Mouse (Mus musculus) heart, adult 2 months (tissue): ENCODE results near the gene Kctd10. TPM values are rescaled to one million over a fixed set of nuclear protein-coding genes. Genes with fewer than 3 reads are reported as not detected.

ENCODE experiments used
- DNase-seq, 2 experiments: peaks; one replicate each; pipeline ENCODE4 v3.0.0; 2021
- H3K27ac ChIP-seq: fragments of 200-600 bp; 2 replicates; pipeline ENCODE4 v1.8.1; 2022
- H3K27me3 ChIP-seq: fragments of 200-500 bp; 2 replicates; pipeline ENCODE4 v1.6.1; 2012; ENCODE audit warnings: mild to moderate bottlenecking, low read length, inconsistent platforms, mixed read lengths; ENCODE audit not compliant: control insufficient read depth, insufficient read depth
- H3K36me3 ChIP-seq: fragments of 200-500 bp; 2 replicates; pipeline ENCODE4 v1.6.1; 2012; ENCODE audit warnings: low read length, inconsistent platforms; ENCODE audit not compliant: control insufficient read depth, insufficient read depth
- H3K4me1 ChIP-seq: fragments of 200-500 bp; 2 replicates; pipeline ENCODE4 v1.6.1; 2011; ENCODE audit warnings: low read length; ENCODE audit not compliant: control insufficient read depth, insufficient read depth
- H3K4me3 ChIP-seq: fragments of 200-600 bp; 2 replicates; pipeline ENCODE4 v1.8.1; 2022
- H3K79me2 ChIP-seq: fragments of 200-500 bp; replicated peaks from 2 replicates; pipeline ENCODE4 v1.6.1; 2012; ENCODE audit warnings: mild to moderate bottlenecking, inconsistent platforms, low read length, moderate library complexity, mixed read lengths; ENCODE audit not compliant: control insufficient read depth, insufficient read depth
- H3K9ac ChIP-seq: fragments of 200-500 bp; 2 replicates; pipeline ENCODE4 v1.6.1; 2012; ENCODE audit warnings: low read depth, mild to moderate bottlenecking, control low read depth, inconsistent platforms, low read length, mixed read lengths
- CTCF ChIP-seq: fragments of 200-600 bp; IDR thresholded peaks from 2 replicates; pipeline ENCODE4 v1.8.1; 2022; ENCODE audit warnings: antibody characterized with exemption, mild to moderate bottlenecking, moderate library complexity
- EP300 ChIP-seq: fragments of 200-500 bp; IDR thresholded peaks from 2 replicates; pipeline ENCODE4 v1.6.1; 2011; ENCODE audit warnings: low read depth, low read length, control low read depth; ENCODE audit not compliant: insufficient read depth
- POLR2A ChIP-seq: fragments of 200-500 bp; IDR thresholded peaks from 2 replicates; pipeline ENCODE4 v1.6.1; 2011; ENCODE audit warnings: mild to moderate bottlenecking, low read depth, low read length, control low read depth; ENCODE audit not compliant: insufficient read depth
- WGBS: fragments of 180-500 bp; shearing (Covaris S2); methylation state at CpG from one replicate; pipeline ENCODE4 v1.1.7; 2018; 5-methylcytosine and 5-hydroxymethylcytosine counted together
- intact Hi-C: fragments of 180-260 bp; cut with DNase I; formaldehyde crosslinking; loops from one replicate; pipeline ENCODE4 v1.15.1; 2025
- polyA plus RNA-seq: library from polyadenylated mRNA; depleted of rRNA; stranded (reverse); fragments of >200 nt; gene quantifications from 2 replicates; pipeline ENCODE4 v1.2.3, GENCODE M21; 2012
- total RNA-seq, 2 experiments: library from RNA; stranded (reverse); gene quantifications; 2 replicates each; pipeline ENCODE4 v1.2.3; 2021

Kctd10 gene
- total and polyA plus RNA-seq, 3 experiments = 48.0 to 51.8 (median 48.9) TPM

DNA sequence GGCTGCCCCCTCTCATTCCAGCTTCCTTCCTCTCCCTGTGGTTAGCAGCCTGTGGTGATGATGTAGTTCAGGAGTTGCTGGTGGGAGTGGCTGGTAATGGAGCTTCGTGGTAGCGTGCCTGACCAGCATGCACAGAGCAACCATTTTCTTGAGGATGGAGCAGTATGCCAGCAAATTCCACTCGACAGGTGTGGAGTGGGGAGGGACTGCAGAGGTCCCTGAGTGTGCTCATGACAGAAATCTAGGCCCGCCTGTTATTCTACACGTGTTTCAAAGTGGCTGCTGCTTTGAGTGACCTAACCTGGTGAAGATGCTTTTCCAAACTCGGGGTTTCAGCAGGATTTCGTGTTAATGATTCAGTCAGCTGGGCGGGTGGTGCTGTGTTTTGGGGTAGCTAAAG is 4.1 kb upstream of the Kctd10 start:
- intact Hi-C loops = no loop called here
- DNase-seq = no peak
- Histone ChIP-seq H3K27ac (no peak overlapping the region), H3K27me3 (no peaks in the 10 kb centered on the region), H3K4me1 (no peaks in the 10 kb centered on the region; the same call in 1 of the 2 replicates), H3K9ac (no peak overlapping the region), H3K4me3 (no peak overlapping the region), H3K36me3 (no peaks in the 10 kb centered on the region), H3K79me2 (peaks cover 6% of the 10 kb centered on the region)
- no peak for TF ChIP-seq POLR2A
- no peak for TF ChIP-seq EP300
- no peak for TF ChIP-seq CTCF
- 86% methylated on average over 8 of the region's 8 CpGs for WGBS

DNA sequence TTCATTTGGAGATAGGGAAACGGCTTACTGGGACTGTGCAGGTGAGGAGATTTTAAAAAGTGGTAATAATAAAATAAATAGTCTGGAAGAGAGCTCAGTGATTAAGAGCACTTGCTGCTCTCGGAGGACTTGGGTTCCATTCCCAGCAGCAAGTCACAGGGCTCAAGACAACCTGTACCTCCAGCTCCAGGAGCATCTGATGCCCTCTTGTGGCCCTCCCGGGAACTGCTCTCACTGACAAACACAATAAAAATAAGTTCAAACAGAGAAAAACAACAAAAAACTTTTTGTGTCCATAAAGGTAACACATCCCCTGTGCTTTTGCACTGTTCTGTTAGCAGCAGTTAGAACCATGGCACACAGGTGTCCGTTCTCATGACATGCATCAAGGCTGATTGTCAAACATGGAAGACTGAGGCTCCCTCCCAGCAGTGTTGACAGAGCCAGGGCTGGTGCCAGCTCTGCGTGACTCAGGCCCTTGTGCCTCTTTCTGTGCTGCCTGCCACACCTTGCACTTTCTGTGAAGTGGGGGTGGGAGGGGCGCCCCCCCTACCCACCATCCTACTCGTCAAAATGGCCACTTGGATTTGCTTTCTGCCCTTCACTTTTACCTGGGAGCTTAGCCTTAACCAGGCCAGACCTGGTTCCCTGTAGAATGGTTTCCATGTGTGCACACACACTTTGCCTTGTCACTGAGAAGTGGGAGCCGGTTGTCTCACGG is 3.0 kb upstream of the Kctd10 start:
- TF ChIP-seq EP300 (no peak), POLR2A (no peak), CTCF (peak; percentile 94)
- no peak overlapping the region for H3K27ac ChIP-seq
- no peak overlapping the region for H3K9ac ChIP-seq
- H3K36me3 ChIP-seq = no peaks in the 10 kb centered on the region
- no peak overlapping the region for H3K4me3 ChIP-seq
- no peaks in the 10 kb centered on the region; the same call in 1 of the 2 replicates for H3K4me1 ChIP-seq
- H3K79me2 ChIP-seq = peaks cover 6% of the 10 kb centered on the region
- no peaks in the 10 kb centered on the region for H3K27me3 ChIP-seq
- DNase-seq = peak in 1 of 2 experiments; percentile 53
- intact Hi-C loops = loop anchor here (1.0 to 2.0 kb wide), 2 partner anchors 27 to 71 kb away; no protein-coding TSS in a partner anchor
- WGBS = 81% methylated on average over 9 of the region's 9 CpGs

DNA sequence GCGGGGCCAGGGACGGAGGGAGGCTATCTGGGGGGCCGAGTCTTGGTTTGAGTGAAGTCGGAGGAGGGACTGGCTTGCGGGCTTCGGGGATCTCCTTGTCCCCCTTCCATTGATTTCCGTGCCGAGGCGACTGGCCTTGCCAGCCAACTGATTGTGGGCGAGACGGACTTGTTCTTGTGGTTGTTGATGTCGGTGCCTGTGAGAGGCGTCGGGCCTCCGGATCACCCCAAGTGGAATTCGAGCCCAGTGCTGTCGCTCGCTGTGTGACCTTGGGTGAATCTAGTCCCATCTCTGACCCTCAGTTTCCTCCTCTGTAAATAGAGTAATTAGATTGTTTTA is 674 bp upstream of the Kctd10 start:
- peaks cover 6% of the 10 kb centered on the region for H3K79me2 ChIP-seq
- peak overlapping the region; percentile 96 for H3K27ac ChIP-seq
- DNase-seq = no peak
- H3K4me3 ChIP-seq = peak overlapping the region; percentile 97
- peak overlapping the region; percentile 92 for H3K9ac ChIP-seq
- H3K27me3 ChIP-seq = no peaks in the 10 kb centered on the region
- WGBS = under 1% methylated on average over 18 of the region's 18 CpGs
- H3K4me1 ChIP-seq = peaks cover 4% of the 10 kb centered on the region
- H3K36me3 ChIP-seq = no peaks in the 10 kb centered on the region
- TF ChIP-seq POLR2A (no peak), EP300 (no peak), CTCF (no peak)
- intact Hi-C loops = no loop called here

DNA sequence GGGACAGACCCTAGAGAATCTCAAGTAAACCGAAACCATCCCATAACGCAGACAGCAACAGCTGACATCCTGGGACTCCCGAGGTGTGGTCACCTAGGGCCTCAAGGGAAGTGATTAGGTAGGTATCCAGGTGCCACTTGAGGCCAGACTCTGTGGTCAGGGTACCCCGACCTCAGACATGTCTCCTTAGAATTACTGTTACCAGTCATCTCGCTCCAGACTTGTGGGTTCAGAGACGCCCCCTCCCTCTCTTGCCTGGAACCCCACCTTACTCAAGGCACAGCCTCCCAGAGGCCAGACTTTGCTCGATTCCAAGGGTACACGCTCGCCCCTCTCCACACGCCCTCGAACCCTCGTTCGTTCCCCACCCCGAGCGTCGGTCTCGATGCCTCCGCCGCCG is 545 bp downstream of the Kctd10 start:
- Histone ChIP-seq H3K27me3 (no peaks in the 10 kb centered on the region), H3K4me3 (peak overlapping the region; percentile 97), H3K27ac (peak overlapping the region; percentile 96), H3K36me3 (no peaks in the 10 kb centered on the region), H3K79me2 (peaks cover 6% of the 10 kb centered on the region), H3K9ac (peak overlapping the region; percentile 88), H3K4me1 (peaks cover 13% of the 10 kb centered on the region)
- peak in 1 of 2 experiments; percentile 46 for DNase-seq
- TF ChIP-seq EP300 (no peak), CTCF (no peak), POLR2A (no peak)
- intact Hi-C loops = loop anchor here (10.0 kb wide), 1 partner anchor 205 kb away; no protein-coding TSS in a partner anchor
- WGBS = 1% methylated on average over 20 of the region's 20 CpGs

DNA sequence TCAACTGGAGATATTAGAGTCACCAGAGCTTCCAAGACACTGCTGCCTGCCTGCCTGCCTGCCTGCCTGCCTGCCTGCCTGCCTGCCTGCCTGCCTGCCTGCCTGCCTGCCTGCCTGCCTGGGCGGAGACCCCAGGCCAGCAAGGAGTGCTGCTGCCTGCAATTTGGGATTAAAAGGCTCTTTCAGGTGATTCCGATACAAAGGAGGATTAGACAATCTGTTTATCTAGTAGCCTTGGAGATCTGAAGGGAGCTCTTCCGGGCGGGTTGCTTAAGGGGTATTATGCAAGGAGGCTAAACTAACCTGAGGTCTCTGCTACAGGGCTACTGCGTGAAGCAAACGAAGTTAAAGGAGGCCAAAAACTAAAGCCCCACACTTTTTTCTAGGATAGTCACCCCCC is 1.4 kb downstream of the Kctd10 start:
- peak overlapping the region; percentile 88 for H3K9ac ChIP-seq
- WGBS = 30% methylated on average over 6 of the region's 6 CpGs
- H3K27ac ChIP-seq = peak overlapping the region; percentile 96
- H3K4me3 ChIP-seq = peak overlapping the region; percentile 38
- TF ChIP-seq POLR2A (no peak), CTCF (no peak), EP300 (no peak)
- peaks cover 17% of the 10 kb centered on the region for H3K4me1 ChIP-seq
- H3K27me3 ChIP-seq = no peaks in the 10 kb centered on the region
- peak in 1 of 2 experiments; percentile 38 for DNase-seq
- intact Hi-C loops = loop anchor here (10.0 kb wide), 1 partner anchor 204 kb away; no protein-coding TSS in a partner anchor
- peaks cover 6% of the 10 kb centered on the region for H3K79me2 ChIP-seq
- H3K36me3 ChIP-seq = no peaks in the 10 kb centered on the region

DNA sequence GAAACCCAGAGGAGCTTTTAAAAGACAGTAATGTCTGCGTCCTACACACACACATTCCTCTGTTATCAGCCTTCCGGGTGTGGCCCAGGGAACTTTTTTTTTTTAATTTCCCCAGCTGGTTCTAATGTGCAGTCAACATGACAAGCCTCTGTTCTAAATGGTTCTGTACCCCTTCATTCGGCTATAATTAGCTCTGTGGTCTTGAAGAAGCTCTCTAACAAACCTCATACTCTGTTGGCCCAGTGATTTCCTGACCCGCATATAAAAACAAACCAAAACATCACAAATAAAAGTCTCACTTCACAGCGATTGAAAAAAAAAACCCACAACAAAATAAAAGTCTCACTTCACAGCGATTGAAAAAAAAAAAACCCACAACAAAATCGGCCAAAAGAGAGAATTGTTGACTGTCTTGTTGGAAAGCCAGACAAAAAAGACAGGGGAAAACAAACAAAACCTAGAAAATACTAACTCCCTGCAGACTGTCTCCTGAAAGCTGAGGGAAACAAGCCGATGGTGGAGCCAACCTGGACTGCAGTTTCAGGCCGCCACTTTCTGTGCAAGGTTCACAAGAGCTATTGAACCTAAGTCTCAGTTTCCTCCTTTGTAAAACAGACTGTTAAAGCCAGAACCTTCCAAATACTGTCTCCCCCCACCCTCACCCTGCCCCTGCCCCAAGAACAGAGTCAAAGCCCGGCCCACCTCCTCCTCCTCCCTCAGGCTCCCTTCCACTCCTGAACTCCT is 2.0 kb downstream of the Kctd10 start:
- WGBS = 13% methylated on average over 10 of the region's 10 CpGs
- Histone ChIP-seq H3K4me1 (peaks cover 22% of the 10 kb centered on the region), H3K79me2 (peaks cover 5% of the 10 kb centered on the region), H3K27ac (peak overlapping the region; percentile 96), H3K9ac (peak overlapping the region; percentile 88), H3K4me3 (peak overlapping the region; percentile 18; the same call in 1 of the 2 replicates), H3K36me3 (peaks cover under 1% of the 10 kb centered on the region; the same call in 1 of the 2 replicates), H3K27me3 (no peaks in the 10 kb centered on the region)
- intact Hi-C loops = loop anchor here (10.0 kb wide), 1 partner anchor 204 kb away; no protein-coding TSS in a partner anchor
- TF ChIP-seq CTCF = no peak
- TF ChIP-seq POLR2A = no peak
- TF ChIP-seq EP300 = no peak
- peak in 1 of 2 experiments; percentile 45 for DNase-seq
